Comparison of ENCODE assay signal across 7 mouse cellular contexts in genomic region chr5:46033008-46033676, GRCm38 (mm10).
DNase-seq lines count a peak whose midpoint lies in the region; ATAC-seq and TF ChIP-seq lines count a peak whose summit lies in the region.

No protein-coding gene starts in this region.

- peak overlapping the region; percentile 14 to 28; a peak in 1 of 4 replicates for H3K27ac ChIP-seq in heart, embryonic 14.5 days (replicated peaks in 1 of 2; ENCODE audit: control insufficient read depth in 1 of 2, insufficient read depth in 1 of 2, low read depth in 2 of 2, low read length in 2 of 2)
- no peak overlapping the region for H3K27ac ChIP-seq in kidney, postnatal 0 days
- H3K27ac ChIP-seq in midbrain, embryonic 15.5 days, result no peak overlapping the region

- peak; percentile 33 for DNase-seq in adrenal gland, adult 8-10 months
- DNase-seq in brain, adult 2 months (ENCODE audit: low read depth, low spot score), result peak; percentile 50
- peak; percentile 71 for DNase-seq in kidney, postnatal 0 days (ENCODE audit: low spot score)

- no peaks in the 10 kb centered on the region for H3K27me3 ChIP-seq in heart, embryonic 14.5 days (ENCODE audit: control insufficient read depth, insufficient read depth, low read length)
- H3K27me3 ChIP-seq in kidney, postnatal 0 days (ENCODE audit: insufficient read depth, low read length), result no peaks in the 10 kb centered on the region
- no peaks in the 10 kb centered on the region for H3K27me3 ChIP-seq in midbrain, embryonic 15.5 days (replicated peaks)

- peaks cover 6 to 10% of the 10 kb centered on the region in 2 experiments; a peak in 3 of 4 replicates for H3K4me1 ChIP-seq in heart, embryonic 14.5 days (ENCODE audit: control insufficient read depth in 2 of 2, insufficient read depth in 2 of 2, low read length in 2 of 2)
- H3K4me1 ChIP-seq in kidney, postnatal 0 days (replicated peaks; ENCODE audit: insufficient read depth, low read length), result peaks cover 8% of the 10 kb centered on the region; the same call in 1 of the 2 replicates
- H3K4me1 ChIP-seq in midbrain, embryonic 15.5 days, result no peaks in the 10 kb centered on the region

- peak; percentile 66; the same call in 1 of the 2 replicates for ATAC-seq in heart, embryonic 14.5 days (ENCODE audit: insufficient number of reproducible peaks, insufficient read depth, low FRiP score, low read depth)
- ATAC-seq in kidney, postnatal 0 days (replicated peaks; ENCODE audit: low FRiP score, low read depth), result peak; percentile 89
- peak; percentile 82 for ATAC-seq in midbrain, embryonic 15.5 days (replicated peaks)
- ATAC-seq in megakaryocyte-erythroid progenitor cell, adult 5-6 weeks (replicated peaks; ENCODE audit: low FRiP score, low TSS enrichment, poor library complexity, severe bottlenecking), result no peak
- ATAC-seq in erythroid progenitor cell, adult 5-6 weeks (replicated peaks; ENCODE audit: low FRiP score, poor library complexity, severe bottlenecking), result no peak

- 14% methylated on average over 8 of the region's 8 CpGs for WGBS in heart, embryonic 14.5 days
- 33% methylated on average over 8 of the region's 8 CpGs for WGBS in kidney, postnatal 0 days
- 42% methylated on average over 8 of the region's 8 CpGs for WGBS in midbrain, embryonic 15.5 days

- H3K4me2 ChIP-seq in heart, embryonic 14.5 days (ENCODE audit: low read length), result peak overlapping the region; percentile 54
- no peak overlapping the region for H3K4me2 ChIP-seq in kidney, postnatal 0 days (ENCODE audit: low read length)
- no peak overlapping the region for H3K4me2 ChIP-seq in midbrain, embryonic 15.5 days

- no peak for TF ChIP-seq CTCF in kidney, postnatal 0 days (IDR thresholded peaks at IDR 0.05; ENCODE audit: low read depth)

- H3K36me3 ChIP-seq in heart, embryonic 14.5 days (ENCODE audit: control insufficient read depth, insufficient read depth, low read length), result no peaks in the 10 kb centered on the region
- H3K36me3 ChIP-seq in kidney, postnatal 0 days (ENCODE audit: insufficient read depth, low read length), result no peaks in the 10 kb centered on the region
- H3K36me3 ChIP-seq in midbrain, embryonic 15.5 days (replicated peaks), result no peaks in the 10 kb centered on the region

- no peak overlapping the region for H3K4me3 ChIP-seq in heart, embryonic 14.5 days (ENCODE audit: control insufficient read depth in 1 of 2, insufficient read depth in 1 of 2, low read depth in 1 of 2, low read length in 2 of 2)
- H3K4me3 ChIP-seq in kidney, postnatal 0 days (replicated peaks; ENCODE audit: low read depth, low read length), result no peak overlapping the region
- H3K4me3 ChIP-seq in midbrain, embryonic 15.5 days, result no peak overlapping the region

- no peaks in the 10 kb centered on the region for H3K9me3 ChIP-seq in heart, embryonic 14.5 days (ENCODE audit: control insufficient read depth, low read length)
- no peaks in the 10 kb centered on the region for H3K9me3 ChIP-seq in kidney, postnatal 0 days (replicated peaks; ENCODE audit: low read length)
- no peaks in the 10 kb centered on the region for H3K9me3 ChIP-seq in midbrain, embryonic 15.5 days

- H3K9ac ChIP-seq in heart, embryonic 14.5 days (ENCODE audit: low read length), result no peak overlapping the region; the same call in 1 of the 2 replicates
- no peak overlapping the region for H3K9ac ChIP-seq in kidney, postnatal 0 days (ENCODE audit: low read depth, low read length)
- no peak overlapping the region for H3K9ac ChIP-seq in midbrain, embryonic 15.5 days

Comparison
In these comparisons a context has a peak if more than half of its experiments do, and no peak if none do; other contexts are left out.
1. ATAC-seq: peak in heart, embryonic 14.5 days (single experiment), kidney, postnatal 0 days (single experiment) and midbrain, embryonic 15.5 days (single experiment); none in megakaryocyte-erythroid progenitor cell, adult 5-6 weeks (single experiment) and erythroid progenitor cell, adult 5-6 weeks (single experiment).
2. H3K27ac ChIP-seq: peak in heart, embryonic 14.5 days (2 of 2); none in kidney, postnatal 0 days (single experiment) and midbrain, embryonic 15.5 days (single experiment).
3. Peak in every context shown above with its lines, with median percentiles within 50 percentile points of each other: DNase-seq.